Mouse (Mus musculus) thymus, adult 2 months (tissue): ENCODE results near the gene Shank2. TPM values are rescaled to one million over a fixed set of nuclear protein-coding genes. Genes with fewer than 3 reads are reported as not detected.

Experiments
- DNase-seq: peaks from one replicate; pipeline ENCODE4 v3.0.0; 2021
- H3K27ac ChIP-seq: fragments of 200-500 bp; 2 replicates; pipeline ENCODE4 v1.5.1; 2012; ENCODE audit warnings: low read length, control low read depth; ENCODE audit not compliant: control insufficient read depth, insufficient read depth
- H3K27me3 ChIP-seq: fragments of 200-500 bp; 2 replicates; pipeline ENCODE4 v1.6.1; 2012; ENCODE audit warnings: mild to moderate bottlenecking, low read length, moderate library complexity, mixed read lengths; ENCODE audit not compliant: control insufficient read depth, insufficient read depth
- H3K36me3 ChIP-seq: fragments of 200-500 bp; 2 replicates; pipeline ENCODE4 v1.6.1; 2012; ENCODE audit warnings: mild to moderate bottlenecking, low read length, moderate library complexity; ENCODE audit not compliant: control insufficient read depth, insufficient read depth
- H3K4me1 ChIP-seq: fragments of 200-500 bp; replicated peaks from 2 replicates; pipeline ENCODE4 v1.6.1; 2012; ENCODE audit warnings: low read length; ENCODE audit not compliant: control insufficient read depth, insufficient read depth
- H3K4me3 ChIP-seq: fragments of 200-500 bp; 2 replicates; pipeline ENCODE4 v1.5.1; 2012; ENCODE audit warnings: mild to moderate bottlenecking, low read length, control low read depth, moderate library complexity; ENCODE audit not compliant: control insufficient read depth, insufficient read depth
- CTCF ChIP-seq: fragments of 200-500 bp; IDR thresholded peaks from 2 replicates; pipeline ENCODE4 v1.5.1; 2012; ENCODE audit warnings: mild to moderate bottlenecking, control low read depth, low read length, moderate library complexity, borderline replicate concordance; ENCODE audit not compliant: control insufficient read depth, poor library complexity, insufficient read depth; ENCODE audit errors: extremely low read depth
- POLR2A ChIP-seq: fragments of 200-500 bp; IDR thresholded peaks from 2 replicates; pipeline ENCODE4 v1.6.1; 2012; ENCODE audit warnings: mild to moderate bottlenecking, low read length, control low read depth, moderate library complexity; ENCODE audit not compliant: control insufficient read depth, poor library complexity, insufficient read depth; ENCODE audit errors: extremely low read depth
- WGBS: fragments of 180-500 bp; shearing (Covaris S2); methylation state at CpG from one replicate; pipeline ENCODE4 v1.1.7; 2018; 5-methylcytosine and 5-hydroxymethylcytosine counted together
- polyA plus RNA-seq: library from polyadenylated mRNA; depleted of rRNA; stranded (reverse); fragments of >200 nt; gene quantifications from 2 replicates; pipeline ENCODE4 v1.2.3, GENCODE M21; 2012

Gene Shank2
- polyA plus RNA-seq, 1 experiment = 2.8 TPM

GRCm38 (mm10) chr7:144111981-144112380, 110.3 kb downstream of the Shank2 start:
- Histone ChIP-seq H3K4me1 (no peaks in the 10 kb centered on the region), H3K4me3 (no peak overlapping the region), H3K36me3 (no peaks in the 10 kb centered on the region), H3K27me3 (no peaks in the 10 kb centered on the region), H3K27ac (no peak overlapping the region)
- DNase-seq = no peak
- TF ChIP-seq CTCF (no peak), POLR2A (no peak)
- 94% methylated on average over 3 of the region's 3 CpGs for WGBS

GRCm38 (mm10) chr7:144114230-144114629, 112.5 kb downstream of the Shank2 start:
- no peaks in the 10 kb centered on the region; the same call in 1 of the 2 replicates for H3K27me3 ChIP-seq
- H3K4me3 ChIP-seq = no peak overlapping the region
- H3K36me3 ChIP-seq = no peaks in the 10 kb centered on the region
- H3K27ac ChIP-seq = no peak overlapping the region
- no peak for DNase-seq
- 17% methylated on average over 3 of the region's 3 CpGs for WGBS
- TF ChIP-seq CTCF (no peak), POLR2A (no peak)
- H3K4me1 ChIP-seq = no peaks in the 10 kb centered on the region

GRCm38 (mm10) chr7:144119562-144119961, 117.8 kb downstream of the Shank2 start:
- 100% methylated on average over 1 of the region's 1 CpGs for WGBS
- Histone ChIP-seq H3K27me3 (no peaks in the 10 kb centered on the region; the same call in 1 of the 2 replicates), H3K4me3 (no peak overlapping the region), H3K27ac (no peak overlapping the region), H3K36me3 (no peaks in the 10 kb centered on the region), H3K4me1 (no peaks in the 10 kb centered on the region)
- no peak for TF ChIP-seq CTCF
- TF ChIP-seq POLR2A = no peak
- DNase-seq = no peak

DNA sequence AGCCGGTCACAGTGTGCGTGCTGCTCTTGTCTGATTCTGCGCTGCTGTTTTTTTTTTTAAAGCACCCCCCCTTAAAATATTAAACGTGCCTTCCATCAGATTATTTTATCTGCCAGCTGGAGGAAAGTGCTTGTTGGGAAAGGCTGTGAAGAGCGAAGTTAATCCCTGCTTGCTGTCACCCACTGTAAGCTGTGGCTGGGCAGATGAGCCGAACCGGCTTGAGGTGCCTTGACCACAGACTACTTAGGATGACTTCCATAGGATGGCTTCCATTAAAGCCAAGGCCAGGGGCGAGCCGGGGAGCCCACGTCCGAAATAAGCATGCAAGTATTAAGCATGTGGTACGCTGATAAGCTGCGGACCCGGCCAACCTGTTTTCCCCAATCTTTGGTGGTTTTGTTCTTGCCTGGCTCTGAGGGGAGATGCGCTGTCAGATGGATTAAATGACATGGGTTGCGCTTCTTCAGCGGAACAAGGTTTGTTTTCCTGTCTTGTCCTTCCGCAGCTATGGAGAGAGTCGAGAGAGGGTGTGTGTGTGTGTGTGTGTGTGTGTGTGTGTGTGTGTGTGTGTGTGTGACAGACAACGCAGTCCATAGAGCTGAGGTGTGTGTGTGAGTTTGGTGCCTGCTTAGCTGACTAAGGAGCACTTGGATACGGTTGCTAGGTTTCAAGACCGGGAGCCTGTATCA, 131.1 kb downstream of the Shank2 start:
- no peaks in the 10 kb centered on the region for H3K36me3 ChIP-seq
- H3K4me1 ChIP-seq = no peaks in the 10 kb centered on the region
- no peak overlapping the region for H3K4me3 ChIP-seq
- TF ChIP-seq CTCF (no peak), POLR2A (no peak)
- DNase-seq = no peak
- no peak overlapping the region for H3K27ac ChIP-seq
- H3K27me3 ChIP-seq = no peaks in the 10 kb centered on the region
- WGBS = 87% methylated on average over 22 of the region's 22 CpGs

DNA sequence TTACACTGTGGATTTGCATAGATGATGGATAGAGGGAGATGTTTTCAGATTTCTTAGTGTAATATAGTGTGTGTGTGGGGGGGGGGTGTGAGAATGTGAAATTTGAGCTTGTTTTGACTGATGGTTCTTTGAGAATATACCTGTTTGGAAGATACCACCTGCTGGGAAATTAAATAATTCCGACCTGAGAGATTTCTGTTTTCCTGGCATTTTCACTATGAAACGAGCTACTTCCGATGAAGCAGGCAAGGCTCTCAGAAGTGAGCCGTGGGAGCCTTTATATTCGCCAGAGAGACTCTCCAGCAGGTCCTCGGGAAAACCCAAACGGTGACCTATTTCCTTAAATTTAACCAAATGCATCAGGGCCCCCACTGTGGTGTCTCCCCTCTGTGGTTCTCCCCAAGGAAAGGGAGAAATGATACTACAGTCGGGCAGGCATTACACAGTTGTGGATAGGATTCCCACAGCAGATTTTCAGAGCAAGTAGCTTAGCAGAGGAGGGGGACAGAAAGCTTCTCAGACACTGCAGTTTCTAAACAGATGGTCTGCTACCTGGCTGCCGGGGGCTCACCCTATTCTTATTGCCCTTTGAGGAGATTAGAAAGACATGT, 131.8 kb downstream of the Shank2 start:
- DNase-seq = no peak
- no peak for TF ChIP-seq CTCF
- TF ChIP-seq POLR2A = no peak
- WGBS = 78% methylated on average over 9 of the region's 9 CpGs
- Histone ChIP-seq H3K27ac (no peak overlapping the region), H3K4me3 (no peak overlapping the region), H3K4me1 (no peaks in the 10 kb centered on the region), H3K36me3 (no peaks in the 10 kb centered on the region), H3K27me3 (no peaks in the 10 kb centered on the region)

DNA sequence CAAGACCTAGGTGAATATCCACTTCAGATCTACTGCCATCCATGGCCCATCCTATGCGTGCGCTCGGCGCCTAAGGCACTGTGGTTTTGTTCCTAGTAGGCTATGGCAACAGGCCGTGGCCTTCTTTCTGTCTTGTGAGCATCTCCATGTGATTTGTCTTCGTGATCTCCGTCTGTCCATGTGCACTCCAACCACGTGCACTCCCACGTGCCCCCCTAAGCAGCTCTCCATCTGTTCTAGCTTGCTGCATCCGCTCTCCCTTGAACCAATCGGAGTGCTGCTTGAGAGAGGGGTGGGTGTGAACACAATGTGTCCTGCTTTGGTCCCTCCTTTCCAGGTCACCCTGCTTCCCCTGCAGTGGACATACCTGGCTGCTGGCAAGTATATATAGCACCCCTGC, 133.0 kb downstream of the Shank2 start:
- DNase-seq = no peak

More for the DNA sequence above, 133.0 kb downstream of the Shank2 start:
- Histone ChIP-seq H3K4me3 (no peak overlapping the region), H3K4me1 (no peaks in the 10 kb centered on the region), H3K27ac (no peak overlapping the region), H3K27me3 (no peaks in the 10 kb centered on the region), H3K36me3 (no peaks in the 10 kb centered on the region)
- TF ChIP-seq CTCF (no peak), POLR2A (no peak)
- WGBS = 96% methylated on average over 11 of the region's 11 CpGs
